Mouse (Mus musculus) megakaryocyte, embryonic 14.5 days (primary cell): ENCODE measurements around the gene Rps28.

Source experiments
- FLI1 ChIP-seq: IDR thresholded peaks from 2 replicates; pipeline ENCODE4 v1.6.1; 2012; ENCODE audit warnings: low read length, inconsistent platforms, mixed read lengths
- GATA1 ChIP-seq: IDR thresholded peaks from 3 replicates; pipeline ENCODE4 v1.6.1; 2012; ENCODE audit warnings: mixed read lengths, low read length, inconsistent platforms, borderline replicate concordance

DNA sequence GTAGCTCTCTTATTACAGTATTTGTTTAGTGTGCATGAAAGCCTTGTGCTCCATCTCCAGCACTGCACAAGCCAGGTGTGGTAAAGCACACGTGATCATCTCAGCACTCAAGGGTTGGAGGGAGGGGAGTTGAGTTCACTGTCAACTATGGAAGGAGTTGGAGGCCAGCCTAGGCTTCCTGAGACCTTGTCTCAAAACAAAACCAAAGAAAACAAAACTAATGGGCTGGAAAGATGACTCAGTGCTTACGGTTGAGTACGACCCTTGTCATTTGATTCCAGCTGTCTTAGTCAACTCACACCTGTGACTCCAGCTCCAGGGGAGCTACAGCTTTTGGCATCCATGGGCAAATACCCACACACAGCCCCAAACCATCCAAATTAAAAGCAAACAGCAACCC, 11.9 kb downstream of the Rps28 start:
- TF ChIP-seq FLI1 (no peak), GATA1 (no peak)
